Mouse (Mus musculus): ENCODE data around the gene Hrasls5. TPM values are rescaled to one million over a fixed set of nuclear protein-coding genes. Genes with fewer than 3 reads are reported as not detected.

Hrasls5 gene
- total and polyA plus RNA-seq, 2 experiments from 2014 or later: 0.29 TPM; not detected in 1

DNA sequence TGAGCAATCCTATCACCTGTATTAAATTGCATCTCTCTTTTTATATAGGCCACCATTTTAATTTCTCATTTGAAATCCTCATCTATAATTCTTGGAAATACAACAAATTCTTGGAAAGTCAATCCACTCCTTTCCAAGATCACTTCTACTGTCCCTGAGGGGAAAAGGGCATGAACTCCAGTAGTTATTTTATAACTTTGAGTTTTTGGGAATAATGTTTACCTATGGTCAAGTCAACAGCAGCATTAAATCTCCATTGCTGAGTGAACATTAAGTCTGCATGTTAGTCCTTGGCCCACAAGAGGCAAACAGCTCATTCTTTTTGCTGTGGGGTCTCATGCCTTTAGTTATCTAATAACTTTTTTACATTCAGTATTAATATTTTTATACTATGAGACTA, 20.7 kb downstream of the Hrasls5 start:
- Histone ChIP-seq H3K27me3 (ENCODE audit: insufficient read depth, low read length) (no peaks in the 10 kb centered on the region), H3K27ac (ENCODE audit: low read depth, low read length) (no peak overlapping the region), H3K4me2 (ENCODE audit: low read depth) (no peak overlapping the region), H3K4me1 (ENCODE audit: insufficient read depth) (no peaks in the 10 kb centered on the region), H3K9me3 (ENCODE audit: low read length) (no peaks in the 10 kb centered on the region), H3K9ac (no peak overlapping the region), H3K36me3 (ENCODE audit: insufficient read depth) (no peaks in the 10 kb centered on the region), H3K4me3 (ENCODE audit: low read depth, low read length) (no peak overlapping the region)
- TF ChIP-seq CTCF (IDR thresholded peaks at IDR 0.05; ENCODE audit: low read depth): no peak
- DNase-seq: no peak
- no peak for ATAC-seq

DNA sequence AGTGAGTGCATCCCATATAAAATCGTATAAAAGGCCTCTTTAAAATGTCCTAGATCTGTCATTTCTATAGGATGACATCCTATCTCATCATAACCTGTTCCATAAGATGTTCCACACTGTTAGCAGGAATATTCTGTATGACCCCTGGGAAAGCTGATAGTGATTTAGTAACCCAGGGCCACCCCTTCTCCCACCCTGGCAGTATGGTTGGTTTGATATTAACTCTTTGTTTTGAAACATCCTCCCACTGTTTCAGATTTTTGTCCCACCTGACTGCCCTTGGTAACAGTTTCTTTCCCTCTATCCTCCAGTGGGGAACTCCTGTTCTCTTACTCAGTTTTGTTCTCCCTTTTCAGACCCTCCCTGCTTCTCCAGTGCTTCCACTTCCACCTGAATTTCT, 21.4 kb downstream of the Hrasls5 start:
- DNase-seq (no peak), ATAC-seq (no peak)
- no peak overlapping the region for H3K4me3 ChIP-seq (ENCODE audit: low read depth, low read length)
- H3K36me3 ChIP-seq (ENCODE audit: insufficient read depth): no peaks in the 10 kb centered on the region
- H3K27me3 ChIP-seq (ENCODE audit: insufficient read depth, low read length): no peaks in the 10 kb centered on the region
- H3K27ac ChIP-seq (ENCODE audit: low read depth, low read length): no peak overlapping the region
- WGBS: 69% methylated on average over 1 of the region's 1 CpGs
- TF ChIP-seq CTCF (IDR thresholded peaks at IDR 0.05; ENCODE audit: low read depth): no peak
- H3K9ac ChIP-seq: no peak overlapping the region
- H3K9me3 ChIP-seq (ENCODE audit: low read length): no peaks in the 10 kb centered on the region
- H3K4me1 ChIP-seq (ENCODE audit: insufficient read depth): no peaks in the 10 kb centered on the region
- no peak overlapping the region for H3K4me2 ChIP-seq (ENCODE audit: low read depth)

DNA sequence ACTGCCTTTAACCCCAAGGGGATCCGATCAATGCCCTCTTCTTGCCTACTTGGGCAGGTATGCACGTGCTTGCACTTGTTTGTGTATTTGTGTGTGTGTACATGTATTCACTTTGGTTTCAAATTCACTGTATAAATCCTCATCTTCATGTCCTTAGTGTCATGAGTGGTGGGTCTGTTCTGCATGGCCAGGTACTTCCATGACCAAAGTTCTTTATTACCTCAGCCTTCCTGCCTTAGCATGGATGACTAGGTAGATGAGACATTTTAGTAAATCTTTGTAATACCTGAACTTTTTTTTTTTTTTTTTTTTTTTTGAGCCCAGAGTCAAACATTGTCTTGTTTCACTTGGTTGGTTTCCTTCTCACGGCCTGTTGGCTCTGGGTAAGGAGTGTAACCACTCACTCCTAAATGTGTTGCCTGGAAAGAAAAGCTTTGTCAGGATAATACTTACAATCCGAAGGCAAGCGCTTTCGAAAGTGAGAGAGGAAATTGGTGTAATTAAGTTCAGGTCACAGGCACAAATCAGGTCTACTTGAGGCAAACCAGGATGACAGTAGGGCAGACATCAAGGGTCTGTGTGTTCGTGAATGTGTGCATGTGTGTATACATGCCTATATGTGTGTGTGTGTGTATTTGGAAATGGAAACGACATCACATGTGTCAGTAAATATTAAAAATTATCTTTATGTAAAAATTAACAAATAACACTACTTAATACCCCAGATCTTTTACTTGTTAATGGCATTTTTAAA, 36.7 kb downstream of the Hrasls5 start:
- 84% methylated on average over 8 of the region's 8 CpGs for WGBS
- Histone ChIP-seq H3K27me3 (ENCODE audit: insufficient read depth, low read length) (no peaks in the 10 kb centered on the region), H3K27ac (ENCODE audit: low read depth, low read length) (no peak overlapping the region), H3K4me1 (ENCODE audit: insufficient read depth) (no peaks in the 10 kb centered on the region), H3K9me3 (ENCODE audit: low read length) (no peaks in the 10 kb centered on the region), H3K9ac (no peak overlapping the region), H3K4me2 (ENCODE audit: low read depth) (no peak overlapping the region), H3K36me3 (ENCODE audit: insufficient read depth) (no peaks in the 10 kb centered on the region), H3K4me3 (ENCODE audit: low read depth, low read length) (no peak overlapping the region)
- DNase-seq (no peak), ATAC-seq (no peak)
- no peak for TF ChIP-seq CTCF (IDR thresholded peaks at IDR 0.05; ENCODE audit: low read depth)

GRCm38 (mm10) chr19:7672033-7672432, 59.7 kb downstream of the Hrasls5 start:
- 0% methylated on average over 1 of the region's 1 CpGs for WGBS
- Histone ChIP-seq H3K9ac (no peak overlapping the region), H3K9me3 (ENCODE audit: low read length) (no peaks in the 10 kb centered on the region), H3K27ac (ENCODE audit: low read depth, low read length) (no peak overlapping the region), H3K36me3 (ENCODE audit: insufficient read depth) (no peaks in the 10 kb centered on the region), H3K4me3 (ENCODE audit: low read depth, low read length) (no peak overlapping the region), H3K27me3 (ENCODE audit: insufficient read depth, low read length) (no peaks in the 10 kb centered on the region), H3K4me2 (ENCODE audit: low read depth) (no peak overlapping the region), H3K4me1 (ENCODE audit: insufficient read depth) (no peaks in the 10 kb centered on the region)
- no peak for ATAC-seq
- DNase-seq: no peak
- TF ChIP-seq CTCF (IDR thresholded peaks at IDR 0.05; ENCODE audit: low read depth): no peak

- no peak overlapping the region for H3K4me3 ChIP-seq (ENCODE audit: low read depth, low read length)
- ATAC-seq (no peak), DNase-seq (no peak)
- H3K4me1 ChIP-seq (ENCODE audit: insufficient read depth): no peaks in the 10 kb centered on the region
- TF ChIP-seq CTCF (IDR thresholded peaks at IDR 0.05; ENCODE audit: low read depth): no peak
- WGBS: 86% methylated on average over 1 of the region's 1 CpGs
- no peak overlapping the region for H3K27ac ChIP-seq (ENCODE audit: low read depth, low read length)
- H3K9ac ChIP-seq: no peak overlapping the region
- no peaks in the 10 kb centered on the region for H3K9me3 ChIP-seq (ENCODE audit: low read length)
- no peaks in the 10 kb centered on the region for H3K27me3 ChIP-seq (ENCODE audit: insufficient read depth, low read length)
- no peaks in the 10 kb centered on the region for H3K36me3 ChIP-seq (ENCODE audit: insufficient read depth)
- no peak overlapping the region for H3K4me2 ChIP-seq (ENCODE audit: low read depth)
Observed at GRCm38 (mm10) chr19:7687988-7688387, 75.6 kb downstream of the Hrasls5 start.

Other genes starting within 250 kb of the Hrasls5 start
- gene Spindoc, start 229.5 kb upstream of the Hrasls5 start, total RNA-seq (2014; rRNA removed): 43.2 and 48.9 TPM in 2 replicates
- 16.4 and 20.8 TPM in 2 replicates for gene Spindoc, start 229.5 kb upstream of the Hrasls5 start, polyA plus RNA-seq (2015; fragmentation: Nextera tagmentation; extraction: Ambion mirVana)
- gene 2700081O15Rik, start 194.9 kb upstream of the Hrasls5 start, total RNA-seq (2014; rRNA removed): 185 and 206 TPM in 2 replicates
- 24.3 and 29.9 TPM in 2 replicates for gene 2700081O15Rik, start 194.9 kb upstream of the Hrasls5 start, polyA plus RNA-seq (2015; fragmentation: Nextera tagmentation; extraction: Ambion mirVana)
- gene Rtn3, start 129.3 kb upstream of the Hrasls5 start, total RNA-seq (2014; rRNA removed): 300 and 363 TPM in 2 replicates
- 533 and 637 TPM in 2 replicates for gene Rtn3, start 129.3 kb upstream of the Hrasls5 start, polyA plus RNA-seq (2015; fragmentation: Nextera tagmentation; extraction: Ambion mirVana)
- 15.9 and 18.3 TPM in 2 replicates for gene Atl3, start 118.5 kb upstream of the Hrasls5 start, total RNA-seq (2014; rRNA removed)
- 2.0 and 4.2 TPM in 2 replicates for gene Atl3, start 118.5 kb upstream of the Hrasls5 start, polyA plus RNA-seq (2015; fragmentation: Nextera tagmentation; extraction: Ambion mirVana)
- 4.8 and 6.6 TPM in 2 replicates for gene Pla2g16, start 55.1 kb upstream of the Hrasls5 start, total RNA-seq (2014; rRNA removed)
- 6.0 and 6.5 TPM in 2 replicates for gene Pla2g16, start 55.1 kb upstream of the Hrasls5 start, polyA plus RNA-seq (2015; fragmentation: Nextera tagmentation; extraction: Ambion mirVana)
- gene Lgals12, start 5.3 kb upstream of the Hrasls5 start, total RNA-seq (2014; rRNA removed): 0.19 and 0.38 TPM in 2 replicates
- 0.10 and 0.21 TPM in 2 replicates for gene Lgals12, start 5.3 kb upstream of the Hrasls5 start, polyA plus RNA-seq (2015; fragmentation: Nextera tagmentation; extraction: Ambion mirVana)
- gene Slc22a19, start 98.8 kb downstream of the Hrasls5 start, total RNA-seq (2014; rRNA removed): not detected in 2 replicates
- gene Slc22a19, start 98.8 kb downstream of the Hrasls5 start, polyA plus RNA-seq (2015; fragmentation: Nextera tagmentation; extraction: Ambion mirVana): 0.09 TPM in 1 of 2 replicates, not detected in the other
- not detected in 2 replicates for gene Slc22a26, start 190.1 kb downstream of the Hrasls5 start, total RNA-seq (2014; rRNA removed)
- not detected in 2 replicates for gene Slc22a26, start 190.1 kb downstream of the Hrasls5 start, polyA plus RNA-seq (2015; fragmentation: Nextera tagmentation; extraction: Ambion mirVana)